Comparison of ENCODE assay signal across 8 mouse cellular contexts in genomic region chr10:45577731-45578297, GRCm38 (mm10). TPM values are rescaled to one million over a fixed set of nuclear protein-coding genes. Genes with fewer than 3 reads are reported as not detected.
DNase-seq lines count a peak whose midpoint lies in the region; ATAC-seq and TF ChIP-seq lines count a peak whose summit lies in the region.

Gene Hace1, plus strand, starts transcription at chr10:45577829.

- H3K9ac ChIP-seq in heart, embryonic 13.5 days = peak within 1 kb of the TSS; percentile 87
- peak within 1 kb of the TSS; percentile 86 for H3K9ac ChIP-seq in kidney, postnatal 0 days (ENCODE audit: low read depth, low read length)
- peak within 1 kb of the TSS; percentile 90 for H3K9ac ChIP-seq in liver, adult 2 months (ENCODE audit: low read depth, low read length)

- no peak for TF ChIP-seq CTCF in kidney, postnatal 0 days (IDR thresholded peaks at IDR 0.05; ENCODE audit: low read depth)
- TF ChIP-seq CTCF in liver, adult 2 months (IDR thresholded peaks at IDR 0.05; ENCODE audit: low read depth, low read length) = no peak

- no peak for TF ChIP-seq POLR2A in liver, adult 2 months (IDR thresholded peaks at IDR 0.05; ENCODE audit: extremely low read depth, insufficient read depth, low read length)

- H3K9me3 ChIP-seq in heart, embryonic 13.5 days = no peaks in the 10 kb centered on the region
- no peaks in the 10 kb centered on the region for H3K9me3 ChIP-seq in kidney, postnatal 0 days (replicated peaks; ENCODE audit: low read length)

- no peaks in the 10 kb centered on the region for H3K4me1 ChIP-seq in heart, embryonic 13.5 days
- no peaks in the 10 kb centered on the region for H3K4me1 ChIP-seq in kidney, postnatal 0 days (replicated peaks; ENCODE audit: insufficient read depth, low read length)
- H3K4me1 ChIP-seq in liver, adult 2 months (ENCODE audit: control insufficient read depth, insufficient read depth, low read length) = no peaks in the 10 kb centered on the region

- H3K79me2 ChIP-seq in liver, adult 2 months (ENCODE audit: control insufficient read depth, insufficient read depth, low read length) = peaks cover 3% of the 10 kb centered on the region; the same call in 1 of the 2 replicates

- no peaks in the 10 kb centered on the region for H3K36me3 ChIP-seq in heart, embryonic 13.5 days
- H3K36me3 ChIP-seq in kidney, postnatal 0 days (ENCODE audit: insufficient read depth, low read length) = no peaks in the 10 kb centered on the region
- no peaks in the 10 kb centered on the region for H3K36me3 ChIP-seq in liver, adult 2 months (ENCODE audit: control insufficient read depth, insufficient read depth, low read length)

- ATAC-seq in erythroid progenitor cell, adult 5-6 weeks (replicated peaks; ENCODE audit: low FRiP score, poor library complexity, severe bottlenecking) = peak; percentile 94
- ATAC-seq in heart, embryonic 13.5 days (ENCODE audit: extremely low read depth, insufficient number of reproducible peaks, low FRiP score, low TSS enrichment) = peak; percentile 80
- peak; percentile 94 for ATAC-seq in kidney, postnatal 0 days (replicated peaks; ENCODE audit: low FRiP score, low read depth)
- ATAC-seq in monocyte, adult 5-6 weeks (replicated peaks; ENCODE audit: insufficient number of reproducible peaks, low FRiP score, low TSS enrichment, poor library complexity, severe bottlenecking) = peak; percentile 93

- DNase-seq in CD4-positive, CD25-positive, alpha-beta regulatory T cell, adult 2 months (ENCODE audit: low read depth, low spot score) = peak; percentile 91
- DNase-seq in brain, embryonic 18.5 days (ENCODE audit: low read depth, low spot score) = peak; percentile 70
- peak; percentile 90 for DNase-seq in kidney, postnatal 0 days (ENCODE audit: low spot score)
- DNase-seq in liver, adult 2 months (ENCODE audit: extremely low read depth, low read depth, low spot score) = peak; percentile 54
- peak; percentile 86 to 87 for DNase-seq in spleen, postnatal 36 days (ENCODE audit: low spot score in 2 of 2)

- H3K4me2 ChIP-seq in heart, embryonic 13.5 days = peak within 1 kb of the TSS; percentile 77
- peak within 1 kb of the TSS; percentile 67 for H3K4me2 ChIP-seq in kidney, postnatal 0 days (ENCODE audit: low read length)

- WGBS in heart, embryonic 13.5 days = under 1% methylated on average over 61 of the region's 79 CpGs
- under 1% methylated on average over 69 of the region's 79 CpGs for WGBS in kidney, postnatal 0 days
- under 1% methylated on average over 72 of the region's 79 CpGs for WGBS in liver, adult 2 months

- H3K27ac ChIP-seq in heart, embryonic 13.5 days (replicated peaks) = peak within 1 kb of the TSS; percentile 95
- peak within 1 kb of the TSS; percentile 87 for H3K27ac ChIP-seq in kidney, postnatal 0 days
- no peak within 1 kb of the TSS for H3K27ac ChIP-seq in liver, adult 2 months (replicated peaks; ENCODE audit: insufficient read depth, low read depth, low read length)

- H3K27me3 ChIP-seq in heart, embryonic 13.5 days (replicated peaks) = no peaks in the 10 kb centered on the region
- no peaks in the 10 kb centered on the region for H3K27me3 ChIP-seq in kidney, postnatal 0 days (ENCODE audit: insufficient read depth, low read length)
- no peaks in the 10 kb centered on the region for H3K27me3 ChIP-seq in liver, adult 2 months (ENCODE audit: control insufficient read depth, insufficient read depth, low read length)

- peak within 1 kb of the TSS; percentile 89 for H3K4me3 ChIP-seq in heart, embryonic 13.5 days
- H3K4me3 ChIP-seq in kidney, postnatal 0 days (replicated peaks; ENCODE audit: low read depth, low read length) = peak within 1 kb of the TSS; percentile 93
- H3K4me3 ChIP-seq in liver, adult 2 months (ENCODE audit: insufficient read depth, low read depth, low read length) = peak within 1 kb of the TSS; percentile 94

RNA-seq across cellular contexts. Expression of gene Hace1, which starts in this region (rescaled TPM):
- total RNA-seq in erythroid progenitor cell, adult 5-6 weeks (2015; ENCODE audit: low replicate concordance) = 264 and 423 TPM in 2 replicates
- total RNA-seq in erythroid progenitor cell, adult 5-6 weeks (2017; ENCODE audit: low replicate concordance) = 229 and 243 TPM in 2 replicates
- polyA plus RNA-seq in heart, embryonic 13.5 days (2015; fragmentation: Nextera tagmentation; extraction: Ambion mirVana) = 13.0 and 14.8 TPM in 2 replicates
- 11.8 and 12.4 TPM in 2 replicates for polyA plus RNA-seq in kidney, postnatal 0 days (2015; fragmentation: Nextera tagmentation; extraction: Ambion mirVana)
- 6.0 and 7.4 TPM in 2 replicates for total RNA-seq in liver, adult 2 months (2014; rRNA removed)
- 0.90 and 2.4 TPM in 2 replicates for polyA plus RNA-seq in liver, adult 2 months (2012; rRNA removed)
- 15.1 to 49.5 TPM (median 25.9 TPM) in 3 replicates for total RNA-seq in monocyte, adult 5-6 weeks (2017)
